In the genomic region with DNA sequence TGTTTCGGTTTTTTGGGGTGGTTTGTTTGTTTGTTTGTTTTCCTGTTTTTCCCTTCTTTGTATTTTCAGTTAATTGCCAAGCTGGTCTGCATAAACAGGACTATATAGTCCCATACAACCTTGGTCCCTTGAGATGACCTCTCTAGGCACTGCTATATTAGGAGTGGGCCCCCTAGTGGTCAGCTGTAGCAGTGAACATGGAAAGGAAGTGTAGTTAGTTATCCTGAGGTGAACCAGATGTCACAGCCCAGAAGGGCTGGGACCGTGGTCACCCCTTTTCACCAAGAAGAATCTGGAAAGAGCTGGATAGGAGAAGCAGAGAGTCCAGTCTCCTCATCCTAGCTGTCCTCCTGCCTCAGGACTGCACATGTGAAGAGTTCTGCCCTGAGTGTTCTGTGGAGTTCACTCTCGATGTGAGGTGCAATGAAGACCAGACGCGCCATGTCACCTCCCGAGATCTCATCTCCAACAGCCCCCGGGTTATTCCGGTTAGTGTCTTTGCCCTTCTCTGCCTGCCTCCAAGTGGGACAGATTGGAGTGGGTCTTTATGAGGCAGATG, we compare ENCODE assay signal across 8 mouse cellular contexts. TPM values are rescaled to one million over a fixed set of nuclear protein-coding genes. Genes with fewer than 3 reads are reported as not detected.
DNase-seq lines count a peak whose midpoint lies in the region; ATAC-seq and TF ChIP-seq lines count a peak whose summit lies in the region.

No protein-coding gene starts in this region.

- no peaks in the 10 kb centered on the region for H3K27me3 ChIP-seq in forebrain, postnatal 0 days (ENCODE audit: insufficient read depth, low read length)
- H3K27me3 ChIP-seq in forebrain, embryonic 12.5 days: no peaks in the 10 kb centered on the region
- no peaks in the 10 kb centered on the region for H3K27me3 ChIP-seq in embryonic facial prominence, embryonic 14.5 days (replicated peaks; ENCODE audit: control insufficient read depth, insufficient read depth, low read length)

- H3K4me3 ChIP-seq in forebrain, postnatal 0 days (ENCODE audit: low read depth, low read length): no peak overlapping the region
- H3K4me3 ChIP-seq in forebrain, embryonic 12.5 days (replicated peaks): no peak overlapping the region
- no peak overlapping the region for H3K4me3 ChIP-seq in embryonic facial prominence, embryonic 14.5 days (ENCODE audit: low read depth, low read length)

- no peak for ATAC-seq in forebrain, postnatal 0 days
- no peak for ATAC-seq in forebrain, embryonic 12.5 days (ENCODE audit: low FRiP score)
- ATAC-seq in activated CD4-positive, CD25-positive, alpha-beta regulatory T cell, adult 4 months: peak; percentile 50
- no peak for ATAC-seq in embryonic facial prominence, embryonic 14.5 days (ENCODE audit: low read depth)
- ATAC-seq in megakaryocyte-erythroid progenitor cell, adult 5-6 weeks (replicated peaks; ENCODE audit: low FRiP score, low TSS enrichment, poor library complexity, severe bottlenecking): peak; percentile 50; the same call in 1 of the 2 replicates

- peak; percentile 85 for TF ChIP-seq CTCF in forebrain, postnatal 0 days (IDR thresholded peaks at IDR 0.05; ENCODE audit: low read depth)

- no peak overlapping the region for H3K4me2 ChIP-seq in forebrain, postnatal 0 days (ENCODE audit: low read depth)
- H3K4me2 ChIP-seq in forebrain, embryonic 12.5 days: no peak overlapping the region
- no peak overlapping the region for H3K4me2 ChIP-seq in embryonic facial prominence, embryonic 14.5 days (ENCODE audit: low read depth, low read length)

- peaks cover 50% of the 10 kb centered on the region for H3K36me3 ChIP-seq in forebrain, postnatal 0 days (ENCODE audit: insufficient read depth)
- peaks cover 58% of the 10 kb centered on the region for H3K36me3 ChIP-seq in forebrain, embryonic 12.5 days (replicated peaks)
- peaks cover 58% of the 10 kb centered on the region for H3K36me3 ChIP-seq in embryonic facial prominence, embryonic 14.5 days (ENCODE audit: control insufficient read depth, insufficient read depth, low read length)

- H3K9ac ChIP-seq in forebrain, postnatal 0 days: no peak overlapping the region
- no peak overlapping the region for H3K9ac ChIP-seq in forebrain, embryonic 12.5 days
- H3K9ac ChIP-seq in embryonic facial prominence, embryonic 14.5 days (ENCODE audit: low read depth, low read length): no peak overlapping the region

- peaks cover 9% of the 10 kb centered on the region for H3K4me1 ChIP-seq in forebrain, postnatal 0 days (ENCODE audit: insufficient read depth)
- H3K4me1 ChIP-seq in forebrain, embryonic 12.5 days: peaks cover 20% of the 10 kb centered on the region
- H3K4me1 ChIP-seq in embryonic facial prominence, embryonic 14.5 days (ENCODE audit: control insufficient read depth, insufficient read depth, low read length): no peaks in the 10 kb centered on the region

- no peaks in the 10 kb centered on the region for H3K9me3 ChIP-seq in forebrain, postnatal 0 days (ENCODE audit: low read length)
- no peaks in the 10 kb centered on the region for H3K9me3 ChIP-seq in forebrain, embryonic 12.5 days
- no peaks in the 10 kb centered on the region for H3K9me3 ChIP-seq in embryonic facial prominence, embryonic 14.5 days (ENCODE audit: control insufficient read depth, low read length)

- no peak overlapping the region for H3K27ac ChIP-seq in forebrain, postnatal 0 days (ENCODE audit: low read depth, low read length)
- no peak overlapping the region for H3K27ac ChIP-seq in forebrain, embryonic 12.5 days
- H3K27ac ChIP-seq in embryonic facial prominence, embryonic 14.5 days (replicated peaks; ENCODE audit: low read depth, low read length): no peak overlapping the region

- WGBS in forebrain, postnatal 0 days: 77% methylated on average over 8 of the region's 8 CpGs
- WGBS in forebrain, embryonic 12.5 days: 79% methylated on average over 8 of the region's 8 CpGs
- 68% methylated on average over 8 of the region's 8 CpGs for WGBS in embryonic facial prominence, embryonic 14.5 days

- DNase-seq in forebrain, postnatal 0 days: peak; percentile 51
- peak; percentile 78 for DNase-seq in 416B (ENCODE audit: low read depth)
- peak; percentile 54 for DNase-seq in embryonic facial prominence, embryonic 14.5 days (ENCODE audit: low spot score)
- DNase-seq in kidney, postnatal 10 days: peak; percentile 87
- peak; percentile 73 for DNase-seq in thymus, postnatal 14 days

RNA-seq across cellular contexts. Expression of gene Polr2c, which starts 4.2 kb away (rescaled TPM):
- total RNA-seq in forebrain, postnatal 0 days (2014; rRNA removed): 59.5 and 82.7 TPM in 2 replicates
- polyA plus RNA-seq in forebrain, postnatal 0 days (2015; fragmentation: Nextera tagmentation; extraction: Ambion mirVana): 101 and 119 TPM in 2 replicates
- 144 and 147 TPM in 2 replicates for polyA plus RNA-seq in forebrain, embryonic 12.5 days (2016; fragmentation: Nextera tagmentation; extraction: Ambion mirVana)
- 100 to 1,000 TPM in 1 of 2 experiments, 10 to 100 TPM in 1; 89.2 to 117 TPM for polyA plus RNA-seq in activated CD4-positive, CD25-positive, alpha-beta regulatory T cell, adult 4 months (2017; shearing (Covaris generic))
- polyA plus RNA-seq in embryonic facial prominence, embryonic 14.5 days (2014; fragmentation: Nextera tagmentation; extraction: Ambion mirVana): 121 and 129 TPM in 2 replicates
- total RNA-seq in megakaryocyte-erythroid progenitor cell, adult 5-6 weeks (2014; fragmentation: Nextera tagmentation): 62.4 and 91.6 TPM in 2 replicates
- 49.2 and 93.1 TPM in 2 replicates for total RNA-seq in megakaryocyte-erythroid progenitor cell, adult 5-6 weeks (2017)

RNA-seq across cellular contexts. Expression of gene Dok4, which starts 14.7 kb away (rescaled TPM):
- 123 and 171 TPM in 2 replicates for total RNA-seq in forebrain, postnatal 0 days (2014; rRNA removed)
- polyA plus RNA-seq in forebrain, postnatal 0 days (2015; fragmentation: Nextera tagmentation; extraction: Ambion mirVana): 97.5 and 117 TPM in 2 replicates
- polyA plus RNA-seq in forebrain, embryonic 12.5 days (2016; fragmentation: Nextera tagmentation; extraction: Ambion mirVana): 22.0 and 25.1 TPM in 2 replicates
- under 1 TPM; 0.17 to 0.36 TPM for polyA plus RNA-seq in activated CD4-positive, CD25-positive, alpha-beta regulatory T cell, adult 4 months (2017; shearing (Covaris generic))
- polyA plus RNA-seq in embryonic facial prominence, embryonic 14.5 days (2014; fragmentation: Nextera tagmentation; extraction: Ambion mirVana): 30.6 and 31.6 TPM in 2 replicates
- 1.2 TPM in 1 of 2 replicates, not detected in the other for total RNA-seq in megakaryocyte-erythroid progenitor cell, adult 5-6 weeks (2014; fragmentation: Nextera tagmentation)
- total RNA-seq in megakaryocyte-erythroid progenitor cell, adult 5-6 weeks (2017): 1.6 TPM in 1 of 2 replicates, not detected in the other

RNA-seq across cellular contexts. Expression of gene Ciapin1, which starts 23.3 kb away (rescaled TPM):
- total RNA-seq in forebrain, postnatal 0 days (2014; rRNA removed): 50.1 and 51.1 TPM in 2 replicates
- polyA plus RNA-seq in forebrain, postnatal 0 days (2015; fragmentation: Nextera tagmentation; extraction: Ambion mirVana): 108 and 120 TPM in 2 replicates
- polyA plus RNA-seq in forebrain, embryonic 12.5 days (2016; fragmentation: Nextera tagmentation; extraction: Ambion mirVana): 170 and 179 TPM in 2 replicates
- 100 to 1,000 TPM in 1 of 2 experiments, 10 to 100 TPM in 1; 93.7 to 120 TPM for polyA plus RNA-seq in activated CD4-positive, CD25-positive, alpha-beta regulatory T cell, adult 4 months (2017; shearing (Covaris generic))
- 72.2 and 79.5 TPM in 2 replicates for polyA plus RNA-seq in embryonic facial prominence, embryonic 14.5 days (2014; fragmentation: Nextera tagmentation; extraction: Ambion mirVana)
- 52.3 and 71.1 TPM in 2 replicates for total RNA-seq in megakaryocyte-erythroid progenitor cell, adult 5-6 weeks (2014; fragmentation: Nextera tagmentation)
- total RNA-seq in megakaryocyte-erythroid progenitor cell, adult 5-6 weeks (2017): 31.6 and 38.2 TPM in 2 replicates

RNA-seq across cellular contexts. Expression of gene Coq9, which starts 23.3 kb away (rescaled TPM):
- 87.3 and 89.6 TPM in 2 replicates for total RNA-seq in forebrain, postnatal 0 days (2014; rRNA removed)
- 45.4 and 52.6 TPM in 2 replicates for polyA plus RNA-seq in forebrain, postnatal 0 days (2015; fragmentation: Nextera tagmentation; extraction: Ambion mirVana)
- 47.8 and 52.3 TPM in 2 replicates for polyA plus RNA-seq in forebrain, embryonic 12.5 days (2016; fragmentation: Nextera tagmentation; extraction: Ambion mirVana)
- 10 to 100 TPM; 34.1 to 40.2 TPM for polyA plus RNA-seq in activated CD4-positive, CD25-positive, alpha-beta regulatory T cell, adult 4 months (2017; shearing (Covaris generic))
- polyA plus RNA-seq in embryonic facial prominence, embryonic 14.5 days (2014; fragmentation: Nextera tagmentation; extraction: Ambion mirVana): 73.8 and 77.9 TPM in 2 replicates
- total RNA-seq in megakaryocyte-erythroid progenitor cell, adult 5-6 weeks (2014; fragmentation: Nextera tagmentation): 64.1 and 92.7 TPM in 2 replicates
- 46.0 and 49.4 TPM in 2 replicates for total RNA-seq in megakaryocyte-erythroid progenitor cell, adult 5-6 weeks (2017)

RNA-seq across cellular contexts. Expression of gene Ccl17, which starts 51.2 kb away (rescaled TPM):
- total RNA-seq in forebrain, postnatal 0 days (2014; rRNA removed): not detected in 2 replicates
- 4.7 and 5.0 TPM in 2 replicates for polyA plus RNA-seq in forebrain, postnatal 0 days (2015; fragmentation: Nextera tagmentation; extraction: Ambion mirVana)
- 0.56 TPM in 1 of 2 replicates, not detected in the other for polyA plus RNA-seq in forebrain, embryonic 12.5 days (2016; fragmentation: Nextera tagmentation; extraction: Ambion mirVana)
- under 1 TPM in 1 of 2 experiments, not detected in 1; 0.69 TPM for polyA plus RNA-seq in activated CD4-positive, CD25-positive, alpha-beta regulatory T cell, adult 4 months (2017; shearing (Covaris generic))
- polyA plus RNA-seq in embryonic facial prominence, embryonic 14.5 days (2014; fragmentation: Nextera tagmentation; extraction: Ambion mirVana): 0.60 and 0.63 TPM in 2 replicates
- 1.6 and 2.0 TPM in 2 replicates for total RNA-seq in megakaryocyte-erythroid progenitor cell, adult 5-6 weeks (2014; fragmentation: Nextera tagmentation)
- 5.6 and 6.0 TPM in 2 replicates for total RNA-seq in megakaryocyte-erythroid progenitor cell, adult 5-6 weeks (2017)

Comparison
In these comparisons a context has a peak if more than half of its experiments do, and no peak if none do; other contexts are left out.
1. ATAC-seq: peak in activated CD4-positive, CD25-positive, alpha-beta regulatory T cell, adult 4 months (single experiment) and megakaryocyte-erythroid progenitor cell, adult 5-6 weeks (single experiment); none in forebrain, postnatal 0 days (single experiment), forebrain, embryonic 12.5 days (single experiment) and embryonic facial prominence, embryonic 14.5 days (single experiment).
2. RNA of gene Dok4, which starts 14.7 kb away (polyA plus RNA-seq): 97.5 to 117 TPM in forebrain, postnatal 0 days, 30.6 to 31.6 TPM in embryonic facial prominence, embryonic 14.5 days and 22.0 to 25.1 TPM in forebrain, embryonic 12.5 days; 0.17 to 0.36 TPM in activated CD4-positive, CD25-positive, alpha-beta regulatory T cell, adult 4 months; every median in the first group is over 10 times any median in the second.
3. Peak in every context shown above with its lines, with median percentiles within 50 percentile points of each other: DNase-seq.